Mouse (Mus musculus) spleen, adult 18-20 months (tissue): ENCODE data around the gene C1qtnf1.

Experiments used
- DNase-seq, 2 experiments: peaks; one replicate each; pipeline ENCODE4 v3.0.0; 2022; ENCODE audit warnings: mixed read lengths in 2 of 2

C1qtnf1 gene

GRCm38 (mm10) chr11:118436471-118436935 lies 8.5 kb downstream of the C1qtnf1 start:
- no peak for DNase-seq

- no peak for DNase-seq
These were observed 10.8 kb downstream of the C1qtnf1 start for GRCm38 (mm10) chr11:118438665-118439414.

- DNase-seq, result no peak
These were observed 14.7 kb downstream of the C1qtnf1 start for GRCm38 (mm10) chr11:118442691-118443090.

- peak in 1 of 2 experiments; percentile 64 for DNase-seq
These were observed 15.4 kb downstream of the C1qtnf1 start for GRCm38 (mm10) chr11:118443201-118443970.

- DNase-seq, result peak; percentile 25 to 58
These were observed 17.8 kb downstream of the C1qtnf1 start for GRCm38 (mm10) chr11:118445843-118446242.

GRCm38 (mm10) chr11:118447346-118447745 lies 19.3 kb downstream of the C1qtnf1 start:
- DNase-seq, result no peak

GRCm38 (mm10) chr11:118448385-118448784 lies 20.4 kb downstream of the C1qtnf1 start:
- no peak for DNase-seq

GRCm38 (mm10) chr11:118451211-118451610 lies 23.2 kb downstream of the C1qtnf1 start:
- no peak for DNase-seq

GRCm38 (mm10) chr11:118452955-118453354 lies 25.0 kb downstream of the C1qtnf1 start:
- no peak for DNase-seq

- DNase-seq, result no peak
These were observed 26.1 kb downstream of the C1qtnf1 start for GRCm38 (mm10) chr11:118453886-118454671.

- no peak for DNase-seq
These were observed 27.8 kb downstream of the C1qtnf1 start for GRCm38 (mm10) chr11:118455788-118456187.

- no peak for DNase-seq
These were observed 28.9 kb downstream of the C1qtnf1 start for GRCm38 (mm10) chr11:118456937-118457336.

- DNase-seq, result peak in 1 of 2 experiments; percentile 36
These were observed 31.0 kb downstream of the C1qtnf1 start for GRCm38 (mm10) chr11:118459051-118459450.

GRCm38 (mm10) chr11:118459536-118459935 lies 31.5 kb downstream of the C1qtnf1 start:
- DNase-seq, result no peak

- peak in 1 of 2 experiments; percentile 21 for DNase-seq
These were observed 32.3 kb downstream of the C1qtnf1 start for GRCm38 (mm10) chr11:118460280-118460679.

GRCm38 (mm10) chr11:118467441-118468035 lies 39.5 kb downstream of the C1qtnf1 start:
- no peak for DNase-seq

GRCm38 (mm10) chr11:118469509-118470160 lies 41.6 kb downstream of the C1qtnf1 start:
- no peak for DNase-seq

GRCm38 (mm10) chr11:118470234-118470966 lies 42.4 kb downstream of the C1qtnf1 start:
- DNase-seq, result no peak

GRCm38 (mm10) chr11:118471676-118472075 lies 43.7 kb downstream of the C1qtnf1 start:
- no peak for DNase-seq

GRCm38 (mm10) chr11:118473161-118473560 lies 45.2 kb downstream of the C1qtnf1 start:
- DNase-seq, result no peak

GRCm38 (mm10) chr11:118473842-118474500 lies 46.0 kb downstream of the C1qtnf1 start:
- DNase-seq, result no peak
